ENCODE assay signal across 13 mouse cellular contexts in genomic region chr3:89209731-89210130, GRCm38 (mm10). TPM values are rescaled to one million over a fixed set of nuclear protein-coding genes. Genes with fewer than 3 reads are reported as not detected.
"Had no signal": no experiment of that assay in that cellular context is flagged by ENCODE, and none has a peak within 500 bp of the region (broad histone marks: within the 10 kb centered on the region; RNA-seq: fewer than 3 reads in every experiment).

No protein-coding gene starts in this region.

- ATAC-seq: liver, embryonic 12.5 days had no signal

- H3K4me2 ChIP-seq: liver, embryonic 12.5 days; lung, embryonic 14.5 days; neural tube, embryonic 13.5 days had no signal

- H3K27ac ChIP-seq: liver, embryonic 12.5 days; midbrain, embryonic 10.5 days; neural tube, embryonic 13.5 days; stomach, postnatal 0 days had no signal

- DNase-seq: kidney, adult 11 months; left cerebral cortex, postnatal 4 days; lung, postnatal 10 days; midbrain, embryonic 14.5 days; right cerebral cortex, postnatal 14 days; thymus, adult 2 months; thymus, postnatal 25 days had no signal

- H3K4me3 ChIP-seq: liver, embryonic 12.5 days; midbrain, embryonic 10.5 days; myocyte; neural tube, embryonic 13.5 days had no signal

- H3K9me3 ChIP-seq: liver, embryonic 12.5 days; midbrain, embryonic 10.5 days; neural tube, embryonic 13.5 days had no signal

- H3K27me3 ChIP-seq: liver, embryonic 12.5 days; neural tube, embryonic 13.5 days had no signal

- H3K9ac ChIP-seq: liver, embryonic 12.5 days; lung, embryonic 14.5 days; neural tube, embryonic 13.5 days had no signal

RNA-seq across cellular contexts. Expression of gene Muc1, which starts 19.1 kb away (rescaled TPM):
- polyA plus RNA-seq: liver, embryonic 12.5 days had no signal
